Mouse (Mus musculus): ENCODE results near the gene Trp53i13.

DNA sequence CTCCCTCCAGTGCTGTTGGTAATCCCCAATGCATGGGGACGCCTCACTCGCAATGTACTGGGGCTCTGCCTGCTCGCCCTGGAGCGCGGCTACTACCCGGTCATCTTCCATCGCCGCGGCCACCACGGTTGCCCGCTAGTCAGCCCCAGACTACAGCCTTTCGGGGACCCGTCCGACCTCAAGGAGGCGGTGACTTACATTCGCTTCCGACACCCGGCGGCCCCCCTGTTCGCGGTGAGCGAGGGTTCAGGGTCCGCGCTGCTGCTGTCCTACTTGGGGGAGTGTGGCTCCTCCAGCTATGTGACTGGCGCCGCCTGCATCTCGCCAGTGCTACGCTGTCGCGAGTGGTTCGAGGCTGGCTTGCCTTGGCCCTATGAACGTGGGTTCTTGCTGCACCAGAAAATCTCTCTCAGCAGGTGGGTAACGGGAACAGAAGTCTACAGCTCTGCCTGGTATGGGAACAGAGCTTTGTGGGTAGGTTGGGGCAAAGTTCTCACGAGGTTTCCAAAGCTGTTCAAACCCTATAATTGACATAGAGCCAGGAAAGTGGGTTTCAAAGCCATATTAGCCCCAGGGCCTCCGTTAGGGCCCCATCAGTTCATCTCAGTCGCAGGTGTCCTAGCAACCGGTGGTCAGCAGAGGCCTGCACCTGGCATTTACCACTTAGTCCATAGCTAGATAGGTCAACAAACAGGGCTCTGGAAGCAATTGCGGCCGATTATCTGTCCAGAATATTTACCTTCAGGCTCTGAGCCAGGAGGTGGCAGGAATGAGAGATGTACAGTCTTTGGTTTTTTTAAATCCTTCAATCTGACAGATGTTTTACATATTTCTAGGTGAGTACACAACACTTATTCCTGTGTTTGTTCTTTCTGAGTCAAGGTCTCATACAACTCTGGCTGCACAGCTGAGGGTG is at the start of gene Trp53i13:
- TF ChIP-seq CTCF (IDR thresholded peaks at IDR 0.05) (no peak), POLR2A (IDR thresholded peaks at IDR 0.05; ENCODE audit: insufficient read depth, low read depth, low read length) (no peak)

Data from heart, adult 2 months (tissue).